Mouse (Mus musculus): ENCODE results near the gene Dph7. TPM values are rescaled to one million over a fixed set of nuclear protein-coding genes. Genes with fewer than 3 reads are reported as not detected.
A peak's percentile ranks its signal among the peaks of the same experiment; 100 is the strongest.
"Not testable (repeated sequence)": the region's sequence is repeated elsewhere in the genome, so short reads cannot be mapped to it uniquely, and the experiment has no call there.

Gene Dph7
- polyA plus RNA-seq, 1 experiment from 2014 or later, result 32.3 TPM

GRCm38 (mm10) chr2:24927810-24928479 lies 34.3 kb upstream of the Dph7 start:
- Histone ChIP-seq H3K9me3 (ENCODE audit: low read length) (no peaks in the 10 kb centered on the region), H3K4me3 (ENCODE audit: low read length) (no peak overlapping the region), H3K27me3 (ENCODE audit: insufficient read depth, low read length) (no peaks in the 10 kb centered on the region), H3K27ac (ENCODE audit: low read length) (peak overlapping the region; percentile 77), H3K4me2 (replicated peaks; ENCODE audit: low read depth, low read length) (no peak overlapping the region), H3K9ac (replicated peaks; ENCODE audit: low read length) (no peak overlapping the region; the same call in 1 of the 2 replicates), H3K36me3 (ENCODE audit: insufficient read depth, low read length) (no peaks in the 10 kb centered on the region), H3K4me1 (ENCODE audit: insufficient read depth, low read length) (peaks cover 6% of the 10 kb centered on the region)
- 56% methylated on average over 4 of the region's 4 CpGs for WGBS
- peak; percentile 78 for ATAC-seq (ENCODE audit: low FRiP score, low TSS enrichment)

GRCm38 (mm10) chr2:24929119-24929518 lies 33.1 kb upstream of the Dph7 start:
- H3K4me1 ChIP-seq (ENCODE audit: insufficient read depth, low read length), result peaks cover 9% of the 10 kb centered on the region
- 0 out of 2 replicates have a peak, but pooled peaks have one; percentile 37 for ATAC-seq (ENCODE audit: low FRiP score, low TSS enrichment)
- 52% methylated on average over 2 of the region's 2 CpGs for WGBS
- no peaks in the 10 kb centered on the region for H3K27me3 ChIP-seq (ENCODE audit: insufficient read depth, low read length)
- no peaks in the 10 kb centered on the region for H3K9me3 ChIP-seq (ENCODE audit: low read length)
- H3K27ac ChIP-seq (ENCODE audit: low read length), result no peak overlapping the region; the same call in 1 of the 2 replicates
- no peak overlapping the region for H3K4me3 ChIP-seq (ENCODE audit: low read length)
- no peak overlapping the region for H3K4me2 ChIP-seq (replicated peaks; ENCODE audit: low read depth, low read length)
- no peaks in the 10 kb centered on the region for H3K36me3 ChIP-seq (ENCODE audit: insufficient read depth, low read length)
- no peak overlapping the region for H3K9ac ChIP-seq (replicated peaks; ENCODE audit: low read length)

- WGBS, result 91% methylated on average over 5 of the region's 5 CpGs
- H3K36me3 ChIP-seq (ENCODE audit: insufficient read depth, low read length), result no peaks in the 10 kb centered on the region
- H3K4me1 ChIP-seq (ENCODE audit: insufficient read depth, low read length), result peaks cover 13% of the 10 kb centered on the region
- ATAC-seq (ENCODE audit: low FRiP score, low TSS enrichment), result no peak
- H3K4me2 ChIP-seq (replicated peaks; ENCODE audit: low read depth, low read length), result no peak overlapping the region
- H3K27ac ChIP-seq (ENCODE audit: low read length), result no peak overlapping the region
- no peak overlapping the region for H3K4me3 ChIP-seq (ENCODE audit: low read length)
- no peaks in the 10 kb centered on the region for H3K27me3 ChIP-seq (ENCODE audit: insufficient read depth, low read length)
- H3K9ac ChIP-seq (replicated peaks; ENCODE audit: low read length), result no peak overlapping the region
- no peaks in the 10 kb centered on the region for H3K9me3 ChIP-seq (ENCODE audit: low read length)
Measured at GRCm38 (mm10) chr2:24929593-24929992, 32.6 kb upstream of the Dph7 start.

GRCm38 (mm10) chr2:24934441-24934963 lies 27.7 kb upstream of the Dph7 start:
- peak overlapping the region; percentile 90 for H3K4me2 ChIP-seq (replicated peaks; ENCODE audit: low read depth, low read length)
- peak overlapping the region; percentile 84 for H3K27ac ChIP-seq (ENCODE audit: low read length)
- no peaks in the 10 kb centered on the region for H3K9me3 ChIP-seq (ENCODE audit: low read length)
- H3K36me3 ChIP-seq (ENCODE audit: insufficient read depth, low read length), result no peaks in the 10 kb centered on the region
- peak; percentile 69 for ATAC-seq (ENCODE audit: low FRiP score, low TSS enrichment)
- no peaks in the 10 kb centered on the region for H3K27me3 ChIP-seq (ENCODE audit: insufficient read depth, low read length)
- peak overlapping the region; percentile 76 for H3K4me3 ChIP-seq (ENCODE audit: low read length)
- peak overlapping the region; percentile 79 for H3K9ac ChIP-seq (replicated peaks; ENCODE audit: low read length)
- peaks cover 12% of the 10 kb centered on the region for H3K4me1 ChIP-seq (ENCODE audit: insufficient read depth, low read length)
- 4% methylated on average over 18 of the region's 19 CpGs for WGBS

GRCm38 (mm10) chr2:24935057-24935796 lies 27.0 kb upstream of the Dph7 start, which contains the start of gene Arrdc1:
Gene Arrdc1 (minus strand): TSS chr2:24935252.
- peak within 1 kb of the TSS; percentile 84 for H3K27ac ChIP-seq (ENCODE audit: low read length)
- H3K9me3 ChIP-seq (ENCODE audit: low read length), result no peaks in the 10 kb centered on the region
- WGBS, result under 1% methylated on average over 48 of the region's 49 CpGs
- peak within 1 kb of the TSS; percentile 76 for H3K4me3 ChIP-seq (ENCODE audit: low read length)
- no peaks in the 10 kb centered on the region for H3K27me3 ChIP-seq (ENCODE audit: insufficient read depth, low read length)
- peak within 1 kb of the TSS; percentile 79 for H3K9ac ChIP-seq (replicated peaks; ENCODE audit: low read length)
- H3K4me2 ChIP-seq (replicated peaks; ENCODE audit: low read depth, low read length), result peak within 1 kb of the TSS; percentile 90
- ATAC-seq (ENCODE audit: low FRiP score, low TSS enrichment), result peak; percentile 96
- peaks cover 12% of the 10 kb centered on the region for H3K4me1 ChIP-seq (ENCODE audit: insufficient read depth, low read length)
- H3K36me3 ChIP-seq (ENCODE audit: insufficient read depth, low read length), result no peaks in the 10 kb centered on the region

GRCm38 (mm10) chr2:24942092-24942491 lies 20.1 kb upstream of the Dph7 start:
- 63% methylated on average over 4 of the region's 4 CpGs for WGBS
- ATAC-seq (ENCODE audit: low FRiP score, low TSS enrichment), result no peak
- H3K36me3 ChIP-seq (ENCODE audit: insufficient read depth, low read length), result no peaks in the 10 kb centered on the region
- H3K27me3 ChIP-seq (ENCODE audit: insufficient read depth, low read length), result no peaks in the 10 kb centered on the region
- no peaks in the 10 kb centered on the region for H3K9me3 ChIP-seq (ENCODE audit: low read length)
- no peaks in the 10 kb centered on the region for H3K4me1 ChIP-seq (ENCODE audit: insufficient read depth, low read length)
- no peak overlapping the region for H3K4me3 ChIP-seq (ENCODE audit: low read length)
- no peak overlapping the region for H3K27ac ChIP-seq (ENCODE audit: low read length)
- H3K4me2 ChIP-seq (replicated peaks; ENCODE audit: low read depth, low read length), result no peak overlapping the region
- no peak overlapping the region for H3K9ac ChIP-seq (replicated peaks; ENCODE audit: low read length)

GRCm38 (mm10) chr2:24944304-24944703 lies 17.9 kb upstream of the Dph7 start:
- H3K4me3 ChIP-seq (ENCODE audit: low read length); H3K4me2 ChIP-seq (replicated peaks; ENCODE audit: low read depth, low read length); H3K9me3 ChIP-seq (ENCODE audit: low read length); H3K4me1 ChIP-seq (ENCODE audit: insufficient read depth, low read length); ATAC-seq (ENCODE audit: low FRiP score, low TSS enrichment); H3K9ac ChIP-seq (replicated peaks; ENCODE audit: low read length); H3K27me3 ChIP-seq (ENCODE audit: insufficient read depth, low read length); H3K36me3 ChIP-seq (ENCODE audit: insufficient read depth, low read length); H3K27ac ChIP-seq (ENCODE audit: low read length): not testable (repeated sequence)
- 49% methylated on average over 2 of the region's 2 CpGs for WGBS

GRCm38 (mm10) chr2:24949421-24950188 lies 12.6 kb upstream of the Dph7 start, which contains the start of gene Zmynd19:
Gene Zmynd19 (plus strand): TSS chr2:24949792.
- peak within 1 kb of the TSS; percentile 92 for H3K9ac ChIP-seq (replicated peaks; ENCODE audit: low read length)
- no peaks in the 10 kb centered on the region for H3K9me3 ChIP-seq (ENCODE audit: low read length)
- H3K4me2 ChIP-seq (replicated peaks; ENCODE audit: low read depth, low read length), result peak within 1 kb of the TSS; percentile 83
- H3K27ac ChIP-seq (ENCODE audit: low read length), result peak within 1 kb of the TSS; percentile 62
- peaks cover 30% of the 10 kb centered on the region for H3K36me3 ChIP-seq (ENCODE audit: insufficient read depth, low read length)
- H3K4me1 ChIP-seq (ENCODE audit: insufficient read depth, low read length), result peaks cover 15% of the 10 kb centered on the region
- ATAC-seq (ENCODE audit: low FRiP score, low TSS enrichment), result peak; percentile 98
- peak within 1 kb of the TSS; percentile 77 for H3K4me3 ChIP-seq (ENCODE audit: low read length)
- H3K27me3 ChIP-seq (ENCODE audit: insufficient read depth, low read length), result 0 out of 2 replicates have a peak, but pooled peaks cover 2% of the 10 kb centered on the region
- WGBS, result under 1% methylated on average over 90 of the region's 108 CpGs

- Histone ChIP-seq H3K36me3 (ENCODE audit: insufficient read depth, low read length) (peaks cover 34% of the 10 kb centered on the region), H3K27ac (ENCODE audit: low read length) (peak overlapping the region; percentile 62), H3K27me3 (ENCODE audit: insufficient read depth, low read length) (0 out of 2 replicates have a peak, but pooled peaks cover 2% of the 10 kb centered on the region), H3K4me1 (ENCODE audit: insufficient read depth, low read length) (peaks cover 15% of the 10 kb centered on the region), H3K4me2 (replicated peaks; ENCODE audit: low read depth, low read length) (peak overlapping the region; percentile 83), H3K9ac (replicated peaks; ENCODE audit: low read length) (peak overlapping the region; percentile 92), H3K4me3 (ENCODE audit: low read length) (peak overlapping the region; percentile 77), H3K9me3 (ENCODE audit: low read length) (no peaks in the 10 kb centered on the region)
- under 1% methylated on average over 31 of the region's 31 CpGs for WGBS
- ATAC-seq (ENCODE audit: low FRiP score, low TSS enrichment), result peak; percentile 8
Measured at GRCm38 (mm10) chr2:24950189-24950535, 12.0 kb upstream of the Dph7 start.
